In the genomic region with DNA sequence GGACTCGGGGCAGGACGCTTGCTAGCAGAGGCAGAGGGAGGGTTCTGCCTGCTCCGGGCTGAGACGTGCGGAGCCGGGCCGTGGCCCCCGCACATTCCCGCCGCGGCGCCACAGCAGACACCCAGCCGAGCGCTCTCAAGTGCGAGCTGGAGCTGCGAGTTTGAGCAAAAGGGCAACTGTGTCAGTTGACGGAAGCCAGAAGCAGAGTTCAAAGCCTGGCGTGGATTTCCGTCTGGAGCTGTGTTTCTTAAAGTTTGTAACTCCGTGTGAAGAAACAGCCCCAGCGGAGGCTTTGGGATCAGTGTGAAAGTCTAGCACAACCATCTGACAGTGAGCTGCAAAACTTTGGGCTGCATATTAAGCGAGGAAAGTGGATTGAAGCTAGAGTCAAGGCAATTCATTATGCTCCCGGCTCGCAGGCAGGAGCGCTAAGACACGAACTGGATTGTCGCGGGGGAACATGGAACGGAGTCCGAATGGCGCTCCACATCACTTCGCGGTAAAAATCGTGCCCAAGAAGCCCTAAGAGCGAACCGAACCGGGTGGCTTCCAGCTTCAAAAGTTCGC, we compare ENCODE assay signal across 8 mouse cellular contexts. TPM values are rescaled to one million over a fixed set of nuclear protein-coding genes. Genes with fewer than 3 reads are reported as not detected.
DNase-seq lines count a peak whose midpoint lies in the region; ATAC-seq and TF ChIP-seq lines count a peak whose summit lies in the region.

No protein-coding gene starts in this region.

- in situ Hi-C loops in CH12.LX (cut with MboI; ENCODE audit: low pct_ligation_motif_present, low pct_unique_long_range_greater_than_20kb, low sequenced_read_pairs): loop anchor here (5.0 to 10.0 kb wide), 3 partner anchors 35 to 83 kb away; partner anchors contain the start of gene Pigv

- no peak for TF ChIP-seq EP300 in CH12.LX (IDR thresholded peaks at IDR 0.05; ENCODE audit: low read length)
- TF ChIP-seq EP300 in liver, embryonic 14.5 days (IDR thresholded peaks at IDR 0.05; ENCODE audit: low read depth): peak; percentile 7; the same call in 1 of the 2 replicates
- peak; percentile 54 for TF ChIP-seq EP300 in stomach, postnatal 0 days (optimal IDR thresholded peaks at IDR 0.05)

- H3K4me3 ChIP-seq in CH12.LX (replicated peaks in 1 of 3; ENCODE audit: low read depth in 2 of 3, low read length in 2 of 3, poor library complexity in 1 of 3): peak overlapping the region; percentile 76 to 82 (median 81)
- H3K4me3 ChIP-seq in forebrain, embryonic 10.5 days: peak overlapping the region; percentile 100
- H3K4me3 ChIP-seq in heart, embryonic 15.5 days: peak overlapping the region; percentile 91
- H3K4me3 ChIP-seq in liver, embryonic 14.5 days (ENCODE audit: insufficient read depth in 1 of 2, low read depth in 2 of 2, low read length in 2 of 2): peak overlapping the region; percentile 80 to 90
- H3K4me3 ChIP-seq in neural tube, embryonic 11.5 days (ENCODE audit: low read depth, low read length): peak overlapping the region; percentile 62
- H3K4me3 ChIP-seq in stomach, postnatal 0 days (ENCODE audit: low read depth, low read length): peak overlapping the region; percentile 55

- H3K9me3 ChIP-seq in CH12.LX (replicated peaks; ENCODE audit: low read length): no peaks in the 10 kb centered on the region
- H3K9me3 ChIP-seq in forebrain, embryonic 10.5 days: no peaks in the 10 kb centered on the region
- H3K9me3 ChIP-seq in heart, embryonic 15.5 days (replicated peaks): no peaks in the 10 kb centered on the region
- H3K9me3 ChIP-seq in liver, embryonic 14.5 days (ENCODE audit: control insufficient read depth, low read length): no peaks in the 10 kb centered on the region
- no peaks in the 10 kb centered on the region for H3K9me3 ChIP-seq in neural tube, embryonic 11.5 days (ENCODE audit: control insufficient read depth, low read length)
- no peaks in the 10 kb centered on the region for H3K9me3 ChIP-seq in stomach, postnatal 0 days (ENCODE audit: control insufficient read depth, low read length)

- peak overlapping the region; percentile 92 for H3K4me2 ChIP-seq in CH12.LX (ENCODE audit: insufficient read depth, low read depth, poor library complexity, severe bottlenecking)
- H3K4me2 ChIP-seq in heart, embryonic 15.5 days: peak overlapping the region; percentile 90
- peak overlapping the region; percentile 76 for H3K4me2 ChIP-seq in liver, embryonic 14.5 days (ENCODE audit: low read depth)
- H3K4me2 ChIP-seq in neural tube, embryonic 11.5 days (ENCODE audit: low read depth): peak overlapping the region; percentile 99
- H3K4me2 ChIP-seq in stomach, postnatal 0 days (replicated peaks; ENCODE audit: low read depth): peak overlapping the region; percentile 97

- H3K79me2 ChIP-seq in CH12.LX (replicated peaks; ENCODE audit: control insufficient read depth, extremely low read depth, insufficient read depth, poor library complexity, severe bottlenecking): peaks cover 27% of the 10 kb centered on the region

- TF ChIP-seq POLR2A in CH12.LX (IDR thresholded peaks at IDR 0.05; ENCODE audit: low read depth, low read length): peak; percentile 72

- TF ChIP-seq CTCF in CH12.LX (conservative IDR thresholded peaks at IDR 0.05 in 1 of 2, IDR thresholded peaks at IDR 0.05 in 1 of 2; ENCODE audit: low read depth in 2 of 2, low read length in 2 of 2): no peak
- TF ChIP-seq CTCF in liver, embryonic 14.5 days (IDR thresholded peaks at IDR 0.05; ENCODE audit: low read depth): no peak
- peak; percentile 23 for TF ChIP-seq CTCF in stomach, postnatal 0 days (IDR thresholded peaks at IDR 0.05; ENCODE audit: low read depth)

- H3K4me1 ChIP-seq in CH12.LX (ENCODE audit: control insufficient read depth in 1 of 2, insufficient read depth in 2 of 2): peaks cover 8 to 13% of the 10 kb centered on the region in 2 experiments; a peak in 3 of 4 replicates
- peaks cover 36% of the 10 kb centered on the region for H3K4me1 ChIP-seq in forebrain, embryonic 10.5 days
- H3K4me1 ChIP-seq in heart, embryonic 15.5 days (replicated peaks): peaks cover 21% of the 10 kb centered on the region
- H3K4me1 ChIP-seq in liver, embryonic 14.5 days (replicated peaks; ENCODE audit: control insufficient read depth in 2 of 2, insufficient read depth in 2 of 2, low read length in 1 of 2): peaks cover 16 to 22% of the 10 kb centered on the region in 2 experiments
- H3K4me1 ChIP-seq in neural tube, embryonic 11.5 days (ENCODE audit: control insufficient read depth, insufficient read depth, low read length): peaks cover 17% of the 10 kb centered on the region
- peaks cover 10% of the 10 kb centered on the region for H3K4me1 ChIP-seq in stomach, postnatal 0 days (replicated peaks; ENCODE audit: control insufficient read depth, insufficient read depth)

- dilution Hi-C loops in CH12.LX (cut with MboI; ENCODE audit: extremely low pct_ligation_motif_present, extremely low pct_unique_long_range_greater_than_20kb, low sequenced_read_pairs): no loop called here

- peak; percentile 44 for ATAC-seq in heart, embryonic 15.5 days (replicated peaks; ENCODE audit: insufficient number of reproducible peaks, insufficient read depth, low FRiP score, low read depth)
- ATAC-seq in liver, embryonic 14.5 days (ENCODE audit: insufficient read depth): peak; percentile 47
- no peak for ATAC-seq in neural tube, embryonic 11.5 days (ENCODE audit: insufficient read depth, low FRiP score, low TSS enrichment)
- peak; percentile 38 for ATAC-seq in stomach, postnatal 0 days (ENCODE audit: low FRiP score, low TSS enrichment)

- no peaks in the 10 kb centered on the region for H3K36me3 ChIP-seq in CH12.LX (replicated peaks in 1 of 2; ENCODE audit: control insufficient read depth in 1 of 2, insufficient read depth in 1 of 2, low read length in 1 of 2)
- H3K36me3 ChIP-seq in forebrain, embryonic 10.5 days (replicated peaks): peaks cover 5% of the 10 kb centered on the region; the same call in 1 of the 2 replicates
- H3K36me3 ChIP-seq in heart, embryonic 15.5 days: no peaks in the 10 kb centered on the region
- H3K36me3 ChIP-seq in liver, embryonic 14.5 days (replicated peaks; ENCODE audit: control insufficient read depth, insufficient read depth, low read depth): no peaks in the 10 kb centered on the region
- no peaks in the 10 kb centered on the region for H3K36me3 ChIP-seq in neural tube, embryonic 11.5 days (ENCODE audit: control insufficient read depth, insufficient read depth, low read length)
- no peaks in the 10 kb centered on the region for H3K36me3 ChIP-seq in stomach, postnatal 0 days (ENCODE audit: control insufficient read depth, insufficient read depth, low read length)

- peak overlapping the region; percentile 87 for H3K9ac ChIP-seq in CH12.LX (ENCODE audit: insufficient read depth, low read depth)
- peak overlapping the region; percentile 76 for H3K9ac ChIP-seq in heart, embryonic 15.5 days
- H3K9ac ChIP-seq in liver, embryonic 14.5 days (replicated peaks): peak overlapping the region; percentile 99
- peak overlapping the region; percentile 89 for H3K9ac ChIP-seq in neural tube, embryonic 11.5 days (ENCODE audit: low read length)
- H3K9ac ChIP-seq in stomach, postnatal 0 days (ENCODE audit: low read length): peak overlapping the region; percentile 79

- DNase-seq in CH12.LX (ENCODE audit: extremely low read depth): peak; percentile 94
- DNase-seq in c-Kit-positive CD71-negative TER-119-negative erythroid progenitor cells, embryonic 14.5 days (ENCODE audit: low read depth): peak; percentile 95
- peak; percentile 89 for DNase-seq in forebrain, embryonic 10.5 days (ENCODE audit: extremely low spot score, low spot score)
- DNase-seq in kidney, postnatal 25 days: peak; percentile 87 to 93
- DNase-seq in liver, embryonic 14.5 days (ENCODE audit: low read depth in 3 of 3, low spot score in 3 of 3): peak; percentile 77 to 89 (median 81)
- DNase-seq in neural tube, embryonic 11.5 days (ENCODE audit: low spot score): peak; percentile 89
- DNase-seq in stomach, postnatal 0 days (ENCODE audit: low spot score): peak; percentile 88

- H3K27ac ChIP-seq in CH12.LX (ENCODE audit: insufficient read depth, low read depth): peak overlapping the region; percentile 97
- peak overlapping the region; percentile 100 for H3K27ac ChIP-seq in forebrain, embryonic 10.5 days
- peak overlapping the region; percentile 100 for H3K27ac ChIP-seq in heart, embryonic 15.5 days
- H3K27ac ChIP-seq in liver, embryonic 14.5 days: peak overlapping the region; percentile 94
- H3K27ac ChIP-seq in neural tube, embryonic 11.5 days (ENCODE audit: low read depth, low read length): peak overlapping the region; percentile 100
- H3K27ac ChIP-seq in stomach, postnatal 0 days (replicated peaks): peak overlapping the region; percentile 100

- TF ChIP-seq RAD21 in CH12.LX (IDR thresholded peaks at IDR 0.05; ENCODE audit: low read depth, low read length): no peak

- under 1% methylated on average over 38 of the region's 38 CpGs for WGBS in forebrain, embryonic 10.5 days
- WGBS in heart, embryonic 15.5 days: under 1% methylated on average over 38 of the region's 38 CpGs
- WGBS in liver, embryonic 14.5 days (ENCODE audit: insufficient replicate concordance): under 1% methylated on average over 38 of the region's 38 CpGs
- WGBS in neural tube, embryonic 11.5 days: under 1% methylated on average over 38 of the region's 38 CpGs
- WGBS in stomach, postnatal 0 days: under 1% methylated on average over 38 of the region's 38 CpGs

- no peaks in the 10 kb centered on the region for H3K27me3 ChIP-seq in CH12.LX (replicated peaks)
- no peaks in the 10 kb centered on the region for H3K27me3 ChIP-seq in forebrain, embryonic 10.5 days (ENCODE audit: poor library complexity, severe bottlenecking)
- no peaks in the 10 kb centered on the region for H3K27me3 ChIP-seq in heart, embryonic 15.5 days
- H3K27me3 ChIP-seq in liver, embryonic 14.5 days (ENCODE audit: control insufficient read depth, insufficient read depth, low read length): no peaks in the 10 kb centered on the region
- no peaks in the 10 kb centered on the region for H3K27me3 ChIP-seq in neural tube, embryonic 11.5 days (ENCODE audit: control insufficient read depth, insufficient read depth, low read length)
- no peaks in the 10 kb centered on the region for H3K27me3 ChIP-seq in stomach, postnatal 0 days (ENCODE audit: control insufficient read depth, insufficient read depth, low read length)

TF ChIP-seq in CH12.LX, 34 proteins besides CTCF, POLR2A, EP300 and RAD21 (continues in another document):
- TF ChIP-seq BHLHE40 (IDR thresholded peaks at IDR 0.05; ENCODE audit: low read depth, low read length): 0 out of 2 replicates have a peak, but pooled peaks have one; percentile 36

RNA-seq across cellular contexts. Expression of gene Arid1a, which starts 0.8 kb away (rescaled TPM):
- total RNA-seq in CH12.LX (2012; rRNA removed) (17.9 and 19.1 TPM in 2 replicates), CH12.LX (2014; rRNA removed) (4.7 and 6.4 TPM in 2 replicates)
- polyA plus RNA-seq in CH12.LX (2012; ENCODE audit: insufficient read length, low read depth): 36.3 and 47.1 TPM in 2 replicates
- polyA plus RNA-seq in forebrain, embryonic 10.5 days (2016; fragmentation: Nextera tagmentation; extraction: Ambion mirVana): 35.3 and 38.8 TPM in 2 replicates
- polyA plus RNA-seq in heart, embryonic 15.5 days (2015; fragmentation: Nextera tagmentation; extraction: Ambion mirVana): 16.5 and 20.4 TPM in 2 replicates
- polyA plus RNA-seq in liver, embryonic 14.5 days (2012; rRNA removed): 11.9 and 12.0 TPM in 2 replicates
- 7.4 and 7.8 TPM in 2 replicates for polyA plus RNA-seq in liver, embryonic 14.5 days (2014; fragmentation: Nextera tagmentation; extraction: Ambion mirVana)
- polyA plus RNA-seq in neural tube, embryonic 11.5 days (2014; fragmentation: Nextera tagmentation; extraction: Ambion mirVana): 42.5 and 43.1 TPM in 2 replicates
- polyA plus RNA-seq in stomach, postnatal 0 days (2015; fragmentation: Nextera tagmentation; extraction: Ambion mirVana): 8.7 and 9.7 TPM in 2 replicates
